Mouse (Mus musculus) layer of hippocampus, adult 9-11 months (tissue): ENCODE measurements around the gene Jarid2.
"Not testable (repeated sequence)": the region's sequence is repeated elsewhere in the genome, so short reads cannot be mapped to it uniquely, and the experiment has no call there.

Experiments used
- DNase-seq: peaks from one replicate; pipeline ENCODE4 v3.0.0; 2022

Gene Jarid2

DNA sequence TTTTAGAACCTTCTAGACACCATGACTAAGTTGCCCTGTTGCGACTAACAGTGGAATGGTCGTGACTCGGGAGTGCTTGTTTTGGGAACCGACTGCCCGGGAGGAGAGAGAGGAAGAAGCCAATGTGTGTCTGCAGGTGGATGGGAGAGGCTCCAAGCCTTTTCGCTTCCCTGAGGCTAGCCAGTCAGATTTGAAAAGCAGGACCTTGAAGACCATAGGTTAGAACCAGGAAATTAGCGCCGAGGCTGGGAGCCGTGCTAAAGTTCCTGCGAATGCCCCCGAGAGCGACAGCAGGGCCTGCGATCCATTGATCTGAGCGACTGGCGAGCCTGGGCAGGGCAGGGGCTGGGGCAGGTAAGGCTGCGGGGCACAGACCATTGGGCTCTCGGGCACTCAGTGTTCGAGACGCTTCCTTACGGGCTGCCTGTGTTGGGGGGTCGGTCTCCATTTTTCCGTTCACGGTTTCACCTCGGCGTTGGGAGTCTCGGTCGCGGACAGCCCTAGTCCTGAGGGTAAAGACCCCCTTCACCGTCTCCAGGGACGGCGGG lies at the start of gene Jarid2:
TSS of gene Jarid2 (plus strand) at position 51 of the 548 bp plus-strand sequence.
- DNase-seq = peak; percentile 15

GRCm38 (mm10) chr13:44681051-44681450 lies 48.2 kb upstream of the Jarid2 start:
- DNase-seq = peak; percentile 4

- no peak for DNase-seq
These were observed 41.1 kb upstream of the Jarid2 start for GRCm38 (mm10) chr13:44688140-44688539.

- DNase-seq = no peak
These were observed 31.6 kb upstream of the Jarid2 start for GRCm38 (mm10) chr13:44697628-44698027.

GRCm38 (mm10) chr13:44704036-44704801 lies 25.1 kb upstream of the Jarid2 start:
- no peak for DNase-seq

- no peak for DNase-seq
These were observed 24.1 kb upstream of the Jarid2 start for GRCm38 (mm10) chr13:44705031-44705742.

DNA sequence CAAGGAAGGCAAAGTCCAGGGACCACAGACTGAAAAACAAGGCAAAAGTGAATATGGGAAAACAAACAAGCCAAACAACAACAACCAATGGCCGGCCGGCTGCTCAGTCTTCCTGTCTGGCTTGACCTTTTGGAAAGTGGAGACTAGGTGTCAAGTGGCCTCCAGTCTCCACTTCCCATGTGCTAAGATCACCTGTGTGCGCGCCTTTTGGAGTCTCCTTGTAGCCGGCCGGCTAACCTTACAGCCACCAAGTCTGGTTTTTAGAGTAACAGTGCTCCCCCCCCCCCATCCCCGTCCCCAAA lies 23.6 kb upstream of the Jarid2 start:
- no peak for DNase-seq

- DNase-seq = no peak
These were observed 22.9 kb upstream of the Jarid2 start for GRCm38 (mm10) chr13:44706206-44706915.

- no peak for DNase-seq
These were observed 22.1 kb upstream of the Jarid2 start for GRCm38 (mm10) chr13:44707176-44707575.

- no peak for DNase-seq
These were observed 20.8 kb upstream of the Jarid2 start for GRCm38 (mm10) chr13:44708336-44709017.

GRCm38 (mm10) chr13:44709747-44710480 lies 19.4 kb upstream of the Jarid2 start:
- no peak for DNase-seq

- DNase-seq = no peak
These were observed 18.2 kb upstream of the Jarid2 start for GRCm38 (mm10) chr13:44711062-44711461.

- DNase-seq = no peak
These were observed 17.4 kb upstream of the Jarid2 start for GRCm38 (mm10) chr13:44711882-44712281.

DNA sequence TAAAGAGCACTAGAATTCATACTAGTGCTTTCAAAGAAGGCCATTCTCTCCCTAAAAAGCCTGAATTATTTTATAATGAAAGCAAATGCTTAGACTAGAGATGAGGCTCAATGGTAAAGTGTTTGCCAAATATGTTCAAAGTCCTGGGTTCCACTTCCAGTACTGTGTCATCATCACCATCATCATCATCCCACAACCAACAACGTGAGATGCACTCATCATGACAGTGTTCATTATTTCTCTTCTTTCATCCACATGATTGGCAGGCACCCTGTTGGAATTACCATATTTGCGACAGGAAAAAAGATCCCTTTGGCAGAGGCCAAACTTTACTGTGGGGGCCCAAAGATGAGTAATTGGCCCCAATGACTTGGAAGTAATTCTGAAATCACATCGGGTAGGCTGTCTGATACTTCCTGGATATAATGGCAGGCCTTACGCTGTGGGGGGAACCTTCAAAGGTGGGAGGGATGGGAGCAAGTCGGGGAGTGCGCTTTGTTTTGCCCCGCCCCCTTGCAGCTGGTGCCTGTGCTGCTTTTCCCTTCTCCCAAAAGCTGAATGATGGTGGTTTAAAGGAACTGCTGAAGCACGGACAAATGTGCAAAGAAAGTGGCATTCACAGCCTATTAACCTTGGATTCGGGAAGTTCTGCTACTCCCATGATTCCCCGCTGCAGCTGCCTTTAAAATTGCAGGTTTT lies 13.9 kb upstream of the Jarid2 start:
- DNase-seq = no peak

DNA sequence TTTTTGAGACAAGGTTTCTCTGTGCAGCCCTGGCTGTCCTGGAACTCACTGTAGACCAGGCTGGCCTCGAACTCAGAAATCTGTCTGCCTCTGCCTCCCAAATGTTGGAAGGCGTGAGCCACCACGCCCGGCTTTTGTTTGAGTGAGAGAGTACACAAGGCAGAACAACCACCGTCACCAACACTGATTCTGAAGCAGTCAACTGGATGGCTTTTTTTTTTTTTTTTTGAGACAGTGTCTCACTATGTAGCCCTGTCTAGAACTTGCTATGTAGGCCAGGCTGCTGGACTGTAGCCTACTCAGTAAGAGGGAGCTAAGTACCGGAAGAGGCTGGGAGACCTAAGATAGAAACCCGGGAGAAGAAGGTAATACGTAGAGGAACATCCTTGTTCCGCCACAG lies 11.4 kb upstream of the Jarid2 start:
- DNase-seq = no peak

GRCm38 (mm10) chr13:44718465-44718864 lies 10.8 kb upstream of the Jarid2 start:
- DNase-seq = not testable (repeated sequence)

DNA sequence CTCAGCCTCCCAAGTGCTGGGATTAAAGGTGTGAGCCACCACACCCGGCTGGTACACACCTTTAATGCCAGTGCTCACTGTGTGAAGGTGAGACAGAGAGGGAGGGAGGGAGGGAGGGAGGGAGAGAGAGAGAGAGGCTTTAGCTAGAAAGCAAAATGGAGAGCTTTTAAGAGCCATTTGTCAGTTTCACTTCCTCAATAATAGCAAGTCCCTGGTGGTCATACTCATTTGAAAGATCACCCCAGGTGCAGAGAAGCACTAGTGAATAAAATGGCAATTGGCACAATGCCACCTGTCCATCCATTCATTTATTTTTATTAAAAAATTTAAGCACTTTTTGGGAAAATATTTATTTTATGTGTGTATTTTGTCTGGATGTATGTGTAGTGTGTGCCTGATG lies 9.2 kb upstream of the Jarid2 start:
- no peak for DNase-seq

GRCm38 (mm10) chr13:44721891-44722547 lies 7.3 kb upstream of the Jarid2 start:
- DNase-seq = no peak

- not testable (repeated sequence) for DNase-seq
These were observed 5.8 kb upstream of the Jarid2 start for GRCm38 (mm10) chr13:44723522-44723921.

- DNase-seq = no peak
These were observed 961 bp upstream of the Jarid2 start for GRCm38 (mm10) chr13:44728145-44728880.
